Mouse (Mus musculus) neural tube, embryonic 14.5 days (tissue): ENCODE data around the gene Scgb2b3. TPM values are rescaled to one million over a fixed set of nuclear protein-coding genes. Genes with fewer than 3 reads are reported as not detected.

Source experiments
- ATAC-seq: fragments of 200-750 bp; cut with Nextera tagmentation; 2 replicates; pipeline ENCODE4 v1.8.0; 2017; ENCODE audit warnings: low read depth, mild to moderate bottlenecking, moderate TSS enrichment, moderate library complexity
- H3K27ac ChIP-seq: fragments of 300-500 bp; sonication (generic); 2 replicates; pipeline ENCODE4 v1.5.1; 2014; ENCODE audit warnings: low read depth, mild to moderate bottlenecking, control low read depth, low read length, moderate library complexity, mixed read lengths
- H3K27me3 ChIP-seq: fragments of 300-500 bp; sonication (generic); 2 replicates; pipeline ENCODE4 v1.6.1; 2014; ENCODE audit warnings: low read length; ENCODE audit not compliant: control insufficient read depth, insufficient read depth
- H3K36me3 ChIP-seq: fragments of 300-500 bp; sonication (generic); 2 replicates; pipeline ENCODE4 v1.6.1; 2014; ENCODE audit warnings: low read length, mixed read lengths; ENCODE audit not compliant: control insufficient read depth, insufficient read depth
- H3K4me1 ChIP-seq: fragments of 300-500 bp; sonication (generic); 2 replicates; pipeline ENCODE4 v1.6.1; 2014; ENCODE audit warnings: low read length; ENCODE audit not compliant: control insufficient read depth, insufficient read depth
- H3K4me2 ChIP-seq: fragments of 300-500 bp; sonication (generic); 2 replicates; pipeline ENCODE4 v1.6.1; 2014; ENCODE audit warnings: mild to moderate bottlenecking, low read depth, low read length, control low read depth
- H3K4me3 ChIP-seq: fragments of 300-500 bp; sonication (generic); 2 replicates; pipeline ENCODE4 v1.5.1; 2014; ENCODE audit warnings: low read depth, low read length, control low read depth, mixed read lengths
- H3K9ac ChIP-seq: fragments of 300-500 bp; sonication (generic); replicated peaks from 2 replicates; pipeline ENCODE4 v1.6.1; 2014; ENCODE audit warnings: low read depth, mild to moderate bottlenecking, control low read depth, low read length, mixed read lengths
- H3K9me3 ChIP-seq: fragments of 300-500 bp; sonication (generic); 2 replicates; pipeline ENCODE4 v1.6.1; 2016; ENCODE audit warnings: low read length; ENCODE audit not compliant: control insufficient read depth
- WGBS: fragments of 180-500 bp; shearing (Covaris S2); extraction: QIAGEN DNeasy Blood & Tissue Kit; methylation state at CpG from one replicate; pipeline ENCODE4 v1.1.7; 2014; 5-methylcytosine and 5-hydroxymethylcytosine counted together
- polyA plus RNA-seq: library from polyadenylated mRNA; unstranded; fragments of >200 nt; fragmentation: Nextera tagmentation; extraction: Ambion mirVana; gene quantifications from 2 replicates; pipeline ENCODE4 v1.2.1, GENCODE M21; 2014

Scgb2b3 gene
- polyA plus RNA-seq = not detected in 2 replicates

DNA sequence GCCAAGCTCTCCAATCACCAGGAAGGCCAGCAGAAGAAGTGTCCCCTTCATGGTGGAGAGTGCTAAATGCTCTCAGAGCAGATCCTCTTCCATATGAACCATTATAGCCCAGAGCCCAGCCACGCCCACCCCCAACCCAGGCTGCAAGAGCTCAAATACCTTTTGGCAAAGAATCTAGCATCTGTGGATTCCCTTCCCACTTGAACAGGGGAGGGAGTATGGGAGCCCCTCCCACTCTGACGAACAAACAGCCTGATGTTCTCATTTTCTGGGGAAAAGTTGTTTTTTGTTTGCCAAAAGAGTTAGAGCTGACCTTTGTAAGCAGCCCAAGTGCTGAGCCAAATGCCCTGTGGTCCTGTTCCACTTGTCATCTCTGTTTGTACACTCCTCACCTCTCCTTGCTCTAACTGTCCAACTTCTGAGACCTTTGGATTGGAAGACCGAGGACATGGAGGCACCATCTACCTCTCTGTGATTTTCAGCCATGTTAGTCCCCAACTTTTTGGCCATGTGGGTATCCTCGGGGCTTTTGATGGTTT lies at the start of gene Scgb2b3:
Scgb2b3 (minus strand) TSS at position 51 of the 539 bp plus-strand sequence.
- Histone ChIP-seq H3K4me3 (no peak within 1 kb of the TSS), H3K4me2 (no peak within 1 kb of the TSS), H3K9me3 (peaks cover 15% of the 10 kb centered on the region; the same call in 1 of the 2 replicates), H3K27me3 (no peaks in the 10 kb centered on the region), H3K27ac (no peak within 1 kb of the TSS), H3K36me3 (no peaks in the 10 kb centered on the region), H3K9ac (no peak within 1 kb of the TSS), H3K4me1 (no peaks in the 10 kb centered on the region)
- ATAC-seq = no peak
- whole genome bisulfite sequencing = 68% methylated on average over 4 of the region's 4 CpGs

DNA sequence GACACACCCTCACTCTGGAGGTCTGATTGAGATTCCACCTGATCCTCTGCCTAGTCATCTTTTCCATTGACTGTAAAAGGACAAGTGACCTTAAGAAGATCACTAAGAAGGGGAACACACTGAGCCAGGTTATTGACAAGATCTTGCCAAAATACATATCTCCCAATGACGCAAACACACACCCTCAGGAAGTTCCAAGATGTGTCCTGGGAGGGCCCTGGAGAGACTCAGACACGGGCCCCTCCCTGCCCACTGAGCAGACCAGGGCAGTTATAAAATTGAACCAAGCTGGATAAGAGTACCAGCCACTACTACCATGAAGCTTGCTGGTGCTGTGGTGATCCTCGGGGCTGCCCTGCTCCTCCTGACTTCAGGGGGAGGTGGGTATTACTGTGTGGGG lies 13.4 kb upstream of the Scgb2b3 start, which contains the start of gene Scgb1b3:
Scgb1b3 (plus strand) TSS at position 301 of the 400 bp plus-strand sequence.
- no peak within 1 kb of the TSS for H3K27ac ChIP-seq
- H3K4me1 ChIP-seq = no peaks in the 10 kb centered on the region
- H3K27me3 ChIP-seq = no peaks in the 10 kb centered on the region
- 77% methylated on average over 3 of the region's 3 CpGs for WGBS
- H3K36me3 ChIP-seq = no peaks in the 10 kb centered on the region
- no peak within 1 kb of the TSS for H3K4me2 ChIP-seq
- peaks cover 13% of the 10 kb centered on the region for H3K9me3 ChIP-seq
- no peak within 1 kb of the TSS for H3K4me3 ChIP-seq
- no peak for ATAC-seq
- no peak within 1 kb of the TSS for H3K9ac ChIP-seq

Other genes with a start within 250 kb of the Scgb2b3 start
- 0.67 TPM in 1 of 2 replicates, not detected in the other for gene Hpn, start 246.8 kb downstream of the Scgb2b3 start, polyA plus RNA-seq
- 12.0 and 17.6 TPM in 2 replicates for gene Scn1b, start 235.1 kb downstream of the Scgb2b3 start, polyA plus RNA-seq
- 180 and 208 TPM in 2 replicates for gene Gramd1a, start 206.2 kb downstream of the Scgb2b3 start, polyA plus RNA-seq
- gene Scgb2b2, start 71.6 kb downstream of the Scgb2b3 start, polyA plus RNA-seq = not detected in 2 replicates
- not detected in 2 replicates for gene Scgb1b2, start 70.3 kb downstream of the Scgb2b3 start, polyA plus RNA-seq
- gene Scgb1b3, start 13.5 kb upstream of the Scgb2b3 start, polyA plus RNA-seq = not detected in 2 replicates